Mouse (Mus musculus) MEL (cell line): Measurements from ENCODE around the gene Parp9. TPM values are rescaled to one million over a fixed set of nuclear protein-coding genes. Genes with fewer than 3 reads are reported as not detected.

Source experiments
- DNase-seq: peaks from one replicate; pipeline ENCODE4 v3.0.0; 2011; ENCODE audit warnings: low read depth, low spot score
- H3K27ac ChIP-seq: 2 replicates; pipeline ENCODE4 v1.5.1; 2012; ENCODE audit warnings: low read depth, mild to moderate bottlenecking, control low read depth, low read length, moderate library complexity; ENCODE audit not compliant: control insufficient read depth
- H3K27me3 ChIP-seq, 2 experiments: fragments of 150-350 bp in 1 of 2; sonication (generic) in 1 of 2; 2 replicates each; pipeline ENCODE4 v1.6.1; 2012; ENCODE audit warnings: low read length in 2 of 2, mild to moderate bottlenecking in 2 of 2, improper control_type of control experiment in 1 of 2, moderate library complexity in 1 of 2; ENCODE audit not compliant: insufficient read depth in 2 of 2, control insufficient read depth in 1 of 2
- H3K36me3 ChIP-seq, 2 experiments: 2 replicates each; pipeline ENCODE4 v1.6.1; 2012 to 2014; ENCODE audit warnings: low read length in 2 of 2, improper control_type of control experiment in 1 of 2, inconsistent platforms in 1 of 2, mild to moderate bottlenecking in 1 of 2; ENCODE audit not compliant: insufficient read depth in 2 of 2, control insufficient read depth in 1 of 2
- H3K4me1 ChIP-seq, 2 experiments: fragments of 150-350 bp in 1 of 2; sonication (generic) in 1 of 2; 2 replicates each; pipeline ENCODE4 v1.6.1; 2012; ENCODE audit warnings: low read length in 2 of 2, improper control_type of control experiment in 1 of 2, mild to moderate bottlenecking in 1 of 2; ENCODE audit not compliant: insufficient read depth in 2 of 2, control insufficient read depth in 1 of 2
- H3K4me3 ChIP-seq, 2 experiments: fragments of 150-350 bp in 1 of 2; sonication (generic) in 1 of 2; 2 replicates each; pipeline ENCODE4 v1.5.1; 2012; ENCODE audit warnings: low read depth in 2 of 2, low read length in 2 of 2, mild to moderate bottlenecking in 2 of 2, moderate library complexity in 2 of 2, control low read depth in 1 of 2, improper control_type of control experiment in 1 of 2; ENCODE audit not compliant: control insufficient read depth in 1 of 2, insufficient read depth in 1 of 2
- H3K79me2 ChIP-seq: 2 replicates; pipeline ENCODE4 v1.6.1; 2012; ENCODE audit warnings: mild to moderate bottlenecking, low read length, moderate library complexity; ENCODE audit not compliant: control insufficient read depth, poor library complexity, insufficient read depth
- H3K9ac ChIP-seq: 2 replicates; pipeline ENCODE4 v1.6.1; 2012; ENCODE audit warnings: low read depth, mild to moderate bottlenecking, control low read depth, low read length, moderate library complexity; ENCODE audit not compliant: control insufficient read depth, poor library complexity, severe bottlenecking
- H3K9me3 ChIP-seq: fragments of 150-350 bp; sonication (generic); replicated peaks from 2 replicates; pipeline ENCODE4 v1.6.1; 2012; ENCODE audit warnings: mild to moderate bottlenecking, low read length, improper control_type of control experiment, moderate library complexity; ENCODE audit not compliant: insufficient read depth
- CHD2 ChIP-seq: IDR thresholded peaks from 2 replicates; pipeline ENCODE4 v1.6.1; 2011; ENCODE audit warnings: low read length, improper control_type of control experiment
- CTCF ChIP-seq, 3 experiments: IDR thresholded peaks in 2 of 3; conservative IDR thresholded peaks in 1 of 3; 2 replicates each; pipeline ENCODE4 v1.5.1; 2011 to 2012; ENCODE audit warnings: low read length in 3 of 3, low read depth in 2 of 3, mild to moderate bottlenecking in 2 of 3, improper control_type of control experiment in 1 of 3, inconsistent platforms in 1 of 3, mixed read lengths in 1 of 3, moderate library complexity in 1 of 3; ENCODE audit not compliant: control insufficient read depth in 1 of 3, insufficient read depth in 1 of 3, poor library complexity in 1 of 3, severe bottlenecking in 1 of 3
- E2F4 ChIP-seq: IDR thresholded peaks from 2 replicates; pipeline ENCODE4 v1.6.1; 2011; ENCODE audit warnings: low read depth, low read length, improper control_type of control experiment, borderline replicate concordance
- ELF1 ChIP-seq: IDR thresholded peaks from 2 replicates; pipeline ENCODE4 v1.6.1; 2014; ENCODE audit warnings: low read depth, mild to moderate bottlenecking, inconsistent platforms, low read length, improper control_type of control experiment, moderate library complexity
- EP300 ChIP-seq, 2 experiments: IDR thresholded peaks; 2 replicates each; pipeline ENCODE4 v1.6.1; 2011; ENCODE audit warnings: improper control_type of control experiment in 2 of 2, low read length in 2 of 2, low read depth in 1 of 2, mild to moderate bottlenecking in 1 of 2
- GABPA ChIP-seq: IDR thresholded peaks from 2 replicates; pipeline ENCODE4 v1.6.1; 2012; ENCODE audit warnings: low read depth, mild to moderate bottlenecking, inconsistent platforms, low read length, improper control_type of control experiment, moderate library complexity
- GATA1 ChIP-seq: IDR thresholded peaks from 2 replicates; pipeline ENCODE4 v1.6.1; 2011; ENCODE audit warnings: low read depth, low read length, improper control_type of control experiment
- HCFC1 ChIP-seq: IDR thresholded peaks from 2 replicates; pipeline ENCODE4 v1.6.1; 2012; ENCODE audit warnings: low read depth, mild to moderate bottlenecking, inconsistent platforms, low read length, improper control_type of control experiment, moderate library complexity
- MAFK ChIP-seq: IDR thresholded peaks from 2 replicates; pipeline ENCODE4 v1.6.1; 2011; ENCODE audit warnings: low read depth, mild to moderate bottlenecking, low read length, improper control_type of control experiment, borderline replicate concordance
- MXI1 ChIP-seq: IDR thresholded peaks from 2 replicates; pipeline ENCODE4 v1.6.1; 2011; ENCODE audit warnings: mild to moderate bottlenecking, low read depth, low read length, improper control_type of control experiment
- RCOR1 ChIP-seq: IDR thresholded peaks from 2 replicates; pipeline ENCODE4 v1.6.1; 2012; ENCODE audit warnings: low read depth, mild to moderate bottlenecking, inconsistent platforms, low read length, improper control_type of control experiment
- SIN3A ChIP-seq: IDR thresholded peaks from 2 replicates; pipeline ENCODE4 v1.6.1; 2012; ENCODE audit warnings: low read length, improper control_type of control experiment, inconsistent platforms
- SMC3 ChIP-seq: IDR thresholded peaks from 2 replicates; pipeline ENCODE4 v1.6.1; 2011; ENCODE audit warnings: low read depth, low read length, improper control_type of control experiment
- TBP ChIP-seq: IDR thresholded peaks from 2 replicates; pipeline ENCODE4 v1.8.0; 2011; ENCODE audit warnings: low read depth, low read length, improper control_type of control experiment
- USF1 ChIP-seq: IDR thresholded peaks from 2 replicates; pipeline ENCODE4 v1.6.1; 2014; ENCODE audit warnings: low read depth, mild to moderate bottlenecking, inconsistent platforms, low read length, improper control_type of control experiment, moderate library complexity
- USF2 ChIP-seq, 2 experiments: IDR thresholded peaks; 2 replicates each; pipeline ENCODE4 v1.6.1; 2011 to 2012; ENCODE audit warnings: improper control_type of control experiment in 2 of 2, low read length in 2 of 2, borderline replicate concordance in 1 of 2, inconsistent platforms in 1 of 2, low read depth in 1 of 2, mild to moderate bottlenecking in 1 of 2; ENCODE audit not compliant: insufficient read depth in 1 of 2
- ZMIZ1 ChIP-seq: IDR thresholded peaks from 2 replicates; pipeline ENCODE4 v1.6.1; 2012; ENCODE audit warnings: low read depth, mild to moderate bottlenecking, inconsistent platforms, low read length, improper control_type of control experiment, moderate library complexity
- polyA plus RNA-seq, 2 experiments: library from polyadenylated mRNA; stranded (reverse) in 1 of 2; unstranded in 1 of 2; fragments of >175 nt in 1 of 2; fragments of >200 nt in 1 of 2; gene quantifications; 2 replicates each; pipeline versions ENCODE4 v1.2.1 to v1.2.4; 2012; ENCODE audit warnings: low replicate concordance in 2 of 2, low read depth in 1 of 2; ENCODE audit not compliant: insufficient read length in 2 of 2, insufficient read depth in 1 of 2, missing spikeins in 1 of 2
- total RNA-seq: library from RNA; depleted of rRNA; stranded (reverse); fragments of 300-350 nt; gene quantifications from 2 replicates; pipeline ENCODE4 v1.2.3, GENCODE M21; 2012

Parp9 gene
- total and polyA plus RNA-seq, 3 experiments = 3.4 to 5.3 TPM; not detected in 1

- Histone ChIP-seq H3K36me3 (peaks cover 0 to 5% of the 10 kb centered on the region in 2 experiments; a peak in 2 of 4 replicates), H3K9ac (no peak overlapping the region), H3K27ac (no peak overlapping the region), H3K4me1 (peaks cover 3 to 6% of the 10 kb centered on the region in 2 experiments; a peak in 1 of 4 replicates), H3K9me3 (no peaks in the 10 kb centered on the region), H3K27me3 (no peaks in the 10 kb centered on the region), H3K4me3 (peak overlapping the region in 1 of 2 experiments; percentile 28; a peak in 2 of 4 replicates), H3K79me2 (no peaks in the 10 kb centered on the region)
- no peak for TF ChIP-seq USF1
- TF ChIP-seq TBP = 0 out of 2 replicates have a peak, but pooled peaks have one; percentile 30
- peak; percentile 62 for DNase-seq
Observed at GRCm38 (mm10) chr16:35921676-35922235, 16.5 kb upstream of the Parp9 start.

- H3K4me3 ChIP-seq = peak overlapping the region in 1 of 2 experiments; percentile 28; a peak in 2 of 4 replicates
- H3K9ac ChIP-seq = no peak overlapping the region
- H3K79me2 ChIP-seq = no peaks in the 10 kb centered on the region
- peak; percentile 54 for DNase-seq
- peaks cover 0 to 5% of the 10 kb centered on the region in 2 experiments; a peak in 2 of 4 replicates for H3K36me3 ChIP-seq
- no peaks in the 10 kb centered on the region for H3K27me3 ChIP-seq
- H3K4me1 ChIP-seq = peaks cover 3 to 6% of the 10 kb centered on the region in 2 experiments; a peak in 1 of 4 replicates
- H3K9me3 ChIP-seq = no peaks in the 10 kb centered on the region
- TF ChIP-seq CHD2 = no peak
- no peak for TF ChIP-seq USF2 (IDR thresholded peaks at IDR 0.05; ENCODE audit: borderline replicate concordance in 1 of 2, insufficient read depth in 1 of 2, low read depth in 1 of 2, low read length in 2 of 2)
- TF ChIP-seq SIN3A = 0 out of 2 replicates have a peak, but pooled peaks have one; percentile 26
- TF ChIP-seq RCOR1 = peak; percentile 19; the same call in 1 of the 2 replicates
- peak; percentile 70 for TF ChIP-seq ELF1
- TF ChIP-seq GATA1 = peak; percentile 47
- TF ChIP-seq MXI1 = no peak
- no peak for TF ChIP-seq CTCF (IDR thresholded peaks at IDR 0.05 in 2 of 3, conservative IDR thresholded peaks at IDR 0.05 in 1 of 3; ENCODE audit: control insufficient read depth in 1 of 3, insufficient read depth in 1 of 3, low read depth in 2 of 3, low read length in 3 of 3, poor library complexity in 1 of 3, severe bottlenecking in 1 of 3)
- no peak for TF ChIP-seq SMC3
- TF ChIP-seq ZMIZ1 = no peak
- TF ChIP-seq MAFK = peak; percentile 82
- TF ChIP-seq GABPA = no peak
- 0 out of 2 replicates have a peak, but pooled peaks have one; percentile 22 for TF ChIP-seq HCFC1
- no peak for TF ChIP-seq E2F4
- peak in 1 of 2 experiments; percentile 40; a peak in 1 of 4 replicates for TF ChIP-seq EP300 (IDR thresholded peaks at IDR 0.05; ENCODE audit: low read depth in 1 of 2, low read length in 2 of 2)
- no peak overlapping the region for H3K27ac ChIP-seq
Observed at GRCm38 (mm10) chr16:35922301-35922895, 15.9 kb upstream of the Parp9 start.
